Mouse (Mus musculus) right cerebral cortex, postnatal 14 days (tissue): ENCODE measurements around the gene Srd5a1.
"Not testable (repeated sequence)": the region's sequence is repeated elsewhere in the genome, so short reads cannot be mapped to it uniquely, and the experiment has no call there.

ENCODE experiments used
- DNase-seq: peaks from one replicate; pipeline ENCODE4 v3.0.0; 2022

Gene Srd5a1

DNA sequence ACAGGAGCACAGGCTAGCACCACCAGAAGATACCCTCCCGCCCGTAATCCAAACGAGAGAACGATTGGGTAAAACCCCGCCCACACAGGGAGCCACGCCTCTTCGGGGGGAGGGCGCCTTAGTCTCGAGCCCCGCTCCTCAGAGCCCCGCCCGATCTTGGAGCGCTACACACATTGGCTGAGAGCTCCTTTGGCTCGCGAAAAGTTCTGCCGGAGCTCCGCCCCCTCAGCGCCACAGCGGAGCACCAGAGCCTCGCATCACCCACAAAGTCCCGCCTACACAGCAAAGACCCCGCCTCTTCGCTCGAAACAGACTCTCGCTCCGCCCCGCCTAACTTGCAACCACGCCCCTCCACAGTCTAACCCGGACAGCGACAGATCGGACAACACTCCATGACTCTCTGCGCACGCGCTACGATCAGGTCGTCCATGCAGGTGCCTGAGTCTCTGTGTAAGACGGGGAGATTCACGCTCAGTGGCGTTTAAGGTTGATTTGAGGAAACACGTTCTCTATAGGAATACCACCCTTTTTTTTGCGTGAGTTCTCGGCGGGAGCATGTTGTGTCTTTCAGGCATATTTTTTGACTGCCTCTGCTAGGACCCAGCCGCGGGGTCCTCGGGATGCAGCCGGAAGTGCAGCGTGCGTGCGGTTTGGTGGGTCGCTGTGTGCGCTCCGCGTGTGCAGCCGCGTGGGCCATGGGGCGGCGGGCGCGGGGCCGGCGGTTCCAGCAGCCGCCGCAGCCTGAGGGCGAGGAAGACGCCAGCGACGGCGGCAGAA is at the start of gene Srd5a1:
Gene Srd5a1, minus strand, starts transcription at position 45 of the 777 bp plus-strand sequence.
- DNase-seq = peak; percentile 96

DNA sequence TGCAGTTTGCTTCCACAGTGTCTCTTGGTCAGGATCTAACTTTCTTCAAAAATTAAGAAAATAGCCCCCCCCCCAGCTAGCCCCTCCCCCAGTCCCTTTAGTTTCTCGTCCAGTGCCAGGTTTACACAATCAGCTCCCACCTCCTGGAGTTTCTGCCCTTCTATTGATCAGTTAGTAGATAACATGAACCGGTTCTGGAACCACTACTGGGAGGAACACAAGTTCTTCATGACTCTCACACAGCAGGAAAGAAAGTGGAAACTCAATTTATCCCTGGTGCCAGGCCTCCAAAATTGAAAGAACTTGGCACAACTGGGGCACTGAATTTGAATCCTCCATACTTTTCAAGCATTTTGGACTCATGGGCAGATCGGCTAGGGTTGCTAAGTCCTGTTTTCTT is 43.3 kb upstream of the Srd5a1 start:
- no peak for DNase-seq

GRCm38 (mm10) chr13:69646481-69646880 is 35.2 kb upstream of the Srd5a1 start:
- no peak for DNase-seq

DNA sequence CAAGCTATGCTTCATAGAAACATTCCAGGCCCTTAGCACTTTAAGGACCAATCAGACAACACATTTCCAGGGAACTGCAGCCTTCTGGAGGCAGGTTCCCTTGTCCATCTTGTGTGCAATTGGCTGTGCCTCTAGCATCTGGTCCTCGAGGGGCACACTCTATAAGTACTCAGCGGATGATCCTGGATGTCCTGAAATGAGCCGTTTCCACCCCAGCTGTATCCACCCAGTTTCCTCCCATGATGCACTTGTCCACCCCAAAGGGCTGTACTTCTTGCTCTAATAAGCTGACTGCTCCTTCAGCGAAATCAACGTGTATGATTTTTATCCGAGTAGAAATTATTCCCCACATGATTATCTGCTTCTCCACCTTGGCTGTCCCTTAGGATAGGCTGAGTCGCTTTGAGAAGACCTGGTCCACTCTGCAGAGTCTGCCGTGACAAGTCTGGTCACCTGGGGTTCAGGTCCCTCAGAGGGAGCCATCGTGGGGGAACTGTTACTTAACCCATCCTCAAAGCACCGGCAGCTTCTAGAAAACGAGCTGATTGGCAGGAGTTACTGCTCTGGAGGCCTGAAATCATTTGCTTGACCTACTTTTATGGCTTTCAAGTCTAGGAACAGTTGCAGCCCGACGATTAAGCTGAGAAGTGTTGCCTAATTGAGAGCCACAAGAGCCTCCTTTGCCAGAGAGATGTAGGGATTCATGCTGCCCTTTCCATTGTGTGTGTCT is 34.6 kb upstream of the Srd5a1 start:
- no peak for DNase-seq

DNA sequence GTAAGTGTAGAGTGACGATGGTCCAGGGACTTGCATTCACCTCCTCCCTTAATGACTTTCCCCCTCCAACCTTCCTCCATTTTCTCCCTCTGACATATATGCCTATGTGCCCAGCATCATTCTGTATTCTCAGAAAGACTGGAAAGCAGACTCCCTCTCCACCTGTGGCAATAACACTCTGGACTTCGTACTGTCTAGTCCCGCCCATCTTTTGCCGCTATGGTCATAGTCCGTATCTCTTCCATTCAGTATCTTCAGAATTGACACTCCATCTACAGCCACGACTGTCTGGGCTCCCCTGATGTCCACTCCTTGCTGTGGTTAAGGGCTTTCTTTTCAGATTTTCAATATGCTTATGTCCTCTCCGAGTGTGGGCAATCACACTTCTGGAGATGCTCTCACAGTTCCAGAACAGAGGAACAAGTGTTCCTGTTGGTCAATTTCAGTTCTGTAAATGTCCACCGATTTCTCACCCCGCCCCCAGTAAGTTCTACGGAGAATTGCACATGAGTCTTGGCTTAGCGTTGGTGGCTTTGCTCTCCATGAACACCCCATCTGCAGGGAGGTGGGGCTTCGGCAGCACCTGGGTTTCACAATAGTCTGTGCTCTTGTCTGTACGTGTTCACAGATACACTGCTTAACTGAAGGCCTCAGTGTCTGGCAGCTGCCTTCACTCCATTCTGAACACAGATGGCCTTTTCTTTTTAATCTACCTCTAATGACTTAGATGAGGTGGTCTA is 33.4 kb upstream of the Srd5a1 start:
- DNase-seq = no peak

GRCm38 (mm10) chr13:69643937-69644336 is 32.7 kb upstream of the Srd5a1 start:
- DNase-seq = no peak

DNA sequence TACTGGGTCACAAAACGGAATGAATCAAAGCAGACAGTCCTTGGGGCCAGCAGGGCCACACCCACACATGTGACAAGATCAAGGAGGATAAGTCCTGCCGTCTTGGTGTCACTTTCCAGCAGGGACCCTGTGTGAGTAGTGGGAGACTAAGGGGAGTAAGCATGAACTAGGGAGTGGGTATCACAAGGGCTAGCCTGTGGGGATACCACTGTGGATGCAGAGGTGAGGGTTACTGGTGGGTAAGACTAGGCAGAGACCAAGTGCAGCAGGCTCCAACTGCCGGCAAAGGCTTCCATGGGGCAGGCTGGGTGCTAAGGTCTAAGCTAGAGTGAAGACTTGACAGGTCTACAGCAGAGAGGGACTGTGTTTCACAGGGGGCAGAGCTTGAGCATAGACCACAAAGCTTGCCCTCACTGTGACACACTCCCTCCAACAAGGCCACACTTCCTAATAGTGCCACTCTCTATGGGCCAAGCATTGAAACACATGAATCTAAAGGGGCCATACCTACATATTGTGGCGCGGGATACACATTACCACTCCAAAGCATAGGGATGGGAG is 31.5 kb upstream of the Srd5a1 start:
- DNase-seq = no peak

GRCm38 (mm10) chr13:69641017-69641416 is 29.8 kb upstream of the Srd5a1 start:
- no peak for DNase-seq

DNA sequence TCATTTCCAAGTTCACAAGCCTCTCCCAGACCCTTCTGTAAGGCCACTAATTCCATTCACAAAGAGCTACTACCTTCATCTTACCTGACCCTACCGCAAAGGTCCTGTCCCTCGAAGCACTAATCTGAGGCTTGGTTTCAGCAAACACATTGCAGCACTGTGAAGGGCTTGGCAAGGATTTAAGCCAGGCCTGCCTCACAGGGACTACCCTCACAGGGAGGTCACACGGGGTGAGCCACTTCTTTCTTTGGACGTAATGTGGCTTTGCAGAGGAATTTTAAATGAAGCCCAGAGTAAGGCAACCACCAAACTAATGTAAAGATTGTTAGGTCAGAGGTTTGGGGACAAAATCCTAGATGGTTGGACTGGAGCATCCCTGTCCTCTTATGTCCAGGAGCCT is 29.3 kb upstream of the Srd5a1 start:
- no peak for DNase-seq

GRCm38 (mm10) chr13:69640126-69640525 is 28.9 kb upstream of the Srd5a1 start:
- DNase-seq = no peak

DNA sequence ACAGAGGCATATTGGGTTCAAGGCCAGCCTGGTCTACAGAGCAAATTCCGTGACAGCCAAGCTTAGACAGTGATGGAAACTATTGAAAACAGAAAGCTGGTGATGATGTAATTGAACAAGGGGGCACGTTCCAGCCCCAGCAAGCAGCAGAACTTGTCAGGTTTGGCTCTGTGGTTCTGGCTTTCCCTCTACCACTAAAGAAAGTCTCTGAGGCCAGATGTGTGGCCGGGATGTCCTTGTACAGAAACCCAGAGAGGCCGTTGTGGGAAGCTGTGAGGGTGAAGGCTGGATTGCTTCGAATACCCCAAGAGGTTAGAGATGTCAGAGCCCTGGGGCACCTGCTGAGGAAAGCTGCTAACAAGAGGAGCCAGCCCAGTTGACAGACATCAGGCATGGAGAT is 28.0 kb upstream of the Srd5a1 start:
- DNase-seq = no peak

- DNase-seq = no peak
These were observed 26.9 kb upstream of the Srd5a1 start for GRCm38 (mm10) chr13:69638108-69638626.

GRCm38 (mm10) chr13:69637657-69638056 is 26.4 kb upstream of the Srd5a1 start:
- DNase-seq = no peak

DNA sequence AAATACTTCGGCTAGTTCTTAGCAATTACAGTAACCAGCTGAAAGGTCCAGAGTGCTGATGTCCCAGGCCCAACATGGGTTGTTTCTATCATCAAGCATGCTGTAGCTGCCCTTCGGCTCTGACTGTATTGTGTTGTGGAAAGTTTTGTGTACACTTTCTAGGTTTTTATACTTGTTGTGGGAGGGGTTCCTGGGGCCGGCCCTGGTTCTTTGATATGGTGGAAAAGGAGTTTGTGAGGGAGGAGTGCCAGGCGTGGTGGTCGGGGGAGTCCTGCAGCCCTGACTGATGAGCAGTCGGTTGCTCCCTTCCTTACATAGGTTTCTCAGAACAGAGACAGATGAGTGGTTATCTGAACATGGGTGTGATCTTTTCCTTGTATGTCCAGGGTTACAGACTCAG is 25.6 kb upstream of the Srd5a1 start:
- no peak for DNase-seq

DNA sequence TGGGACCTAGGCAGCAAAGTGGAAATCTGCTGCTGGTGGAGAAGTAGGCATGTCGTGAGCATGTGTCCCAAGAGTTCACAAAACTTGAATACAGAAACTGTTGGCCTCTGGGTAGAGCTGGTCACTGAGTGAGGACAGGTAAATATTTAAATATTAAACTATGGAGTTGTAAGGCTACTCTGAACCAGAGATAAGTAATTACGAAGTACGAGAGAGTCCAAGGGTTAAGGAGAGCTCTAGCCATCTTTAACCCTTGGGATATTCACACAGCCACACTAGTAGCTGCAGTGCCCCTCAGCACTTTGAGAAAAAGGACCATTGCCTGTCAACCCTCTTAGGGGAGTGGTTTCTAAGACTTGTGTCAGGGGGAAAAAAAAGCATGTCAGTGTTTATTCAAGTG is 25.1 kb upstream of the Srd5a1 start:
- DNase-seq = no peak

DNA sequence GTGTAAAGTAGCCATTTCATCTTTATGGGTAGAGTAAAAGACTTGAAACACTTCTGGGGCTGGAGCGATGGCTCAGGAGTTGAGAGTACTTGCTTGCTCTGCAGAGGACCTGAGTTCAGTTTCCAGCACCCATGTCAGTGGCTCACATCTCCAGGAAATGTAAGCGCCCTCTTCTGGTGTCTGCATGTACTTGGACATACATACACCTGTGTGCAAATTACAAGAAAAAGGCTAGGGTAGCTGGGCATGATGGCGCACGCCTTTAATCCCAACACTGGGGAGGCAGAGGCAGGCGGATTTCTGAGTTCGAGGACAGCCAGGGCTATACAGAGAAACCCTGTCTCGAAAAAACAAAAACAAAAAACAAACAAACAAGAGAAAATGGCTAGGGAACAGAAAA is 24.6 kb upstream of the Srd5a1 start:
- DNase-seq = not testable (repeated sequence)

GRCm38 (mm10) chr13:69633988-69634387 is 22.7 kb upstream of the Srd5a1 start:
- no peak for DNase-seq

GRCm38 (mm10) chr13:69633551-69633950 is 22.3 kb upstream of the Srd5a1 start:
- no peak for DNase-seq

DNA sequence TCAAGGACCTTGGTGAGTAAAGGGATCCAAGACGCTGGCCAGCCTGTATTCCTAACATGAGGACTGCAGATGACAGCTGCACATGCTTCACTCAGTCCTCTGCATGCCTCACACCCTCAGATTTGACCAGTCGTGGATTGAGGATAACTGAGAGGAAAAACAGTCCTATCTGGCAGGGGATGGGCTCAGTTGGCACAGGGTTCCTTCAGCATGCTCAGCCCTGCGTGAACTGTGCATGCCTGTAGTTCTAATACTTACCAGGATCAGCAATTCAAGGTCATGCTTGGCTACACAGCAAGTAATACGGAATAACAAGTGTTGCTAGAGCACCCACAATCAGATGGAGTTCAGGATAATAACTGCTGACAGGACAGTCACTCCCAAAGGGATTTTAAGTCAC is 20.4 kb upstream of the Srd5a1 start:
- DNase-seq = no peak

GRCm38 (mm10) chr13:69631111-69631510 is 19.9 kb upstream of the Srd5a1 start:
- no peak for DNase-seq

DNA sequence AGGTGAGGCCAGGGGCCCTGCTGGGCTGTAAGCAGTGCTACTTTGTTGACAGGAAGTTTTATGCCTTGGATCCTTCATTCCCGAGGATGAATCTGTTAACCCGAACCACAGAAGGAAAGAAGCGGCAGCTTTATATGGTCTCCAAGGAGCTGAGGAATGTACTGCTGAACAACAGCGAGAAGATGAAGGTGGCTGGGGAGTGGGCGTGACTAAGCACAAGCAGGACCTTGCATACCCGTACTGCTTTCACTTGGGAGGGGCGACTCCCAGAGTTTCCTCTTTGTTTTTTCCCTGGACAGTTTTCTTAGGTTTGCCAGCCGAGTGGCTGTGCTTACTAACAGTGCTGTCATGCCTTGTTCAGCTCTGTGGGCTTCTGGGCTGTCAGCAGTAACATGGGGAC is 19.3 kb upstream of the Srd5a1 start:
- no peak for DNase-seq

GRCm38 (mm10) chr13:69627941-69628340 is 16.7 kb upstream of the Srd5a1 start:
- no peak for DNase-seq

DNA sequence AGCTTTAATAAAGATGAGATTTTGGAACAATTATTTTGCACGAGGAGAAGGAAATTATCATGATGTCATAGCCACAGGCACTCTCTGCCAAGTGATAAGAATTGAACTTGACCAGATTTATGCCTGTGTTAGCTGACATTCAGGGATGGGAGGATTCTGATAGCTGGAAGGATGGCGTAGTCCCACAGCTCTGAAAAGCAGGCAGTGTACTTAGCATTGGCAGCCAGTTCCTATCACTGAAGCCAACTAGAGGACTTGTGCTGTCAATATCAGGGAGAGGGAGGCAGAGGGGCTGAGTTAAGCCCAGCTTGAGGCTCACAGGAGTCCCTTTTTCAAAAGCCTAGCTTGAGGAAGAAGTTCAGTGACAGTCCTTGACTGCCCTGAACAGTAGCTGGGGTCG is 13.3 kb upstream of the Srd5a1 start:
- DNase-seq = no peak
